Mouse (Mus musculus): Measurements from ENCODE around the gene Sf3a2.

DNA sequence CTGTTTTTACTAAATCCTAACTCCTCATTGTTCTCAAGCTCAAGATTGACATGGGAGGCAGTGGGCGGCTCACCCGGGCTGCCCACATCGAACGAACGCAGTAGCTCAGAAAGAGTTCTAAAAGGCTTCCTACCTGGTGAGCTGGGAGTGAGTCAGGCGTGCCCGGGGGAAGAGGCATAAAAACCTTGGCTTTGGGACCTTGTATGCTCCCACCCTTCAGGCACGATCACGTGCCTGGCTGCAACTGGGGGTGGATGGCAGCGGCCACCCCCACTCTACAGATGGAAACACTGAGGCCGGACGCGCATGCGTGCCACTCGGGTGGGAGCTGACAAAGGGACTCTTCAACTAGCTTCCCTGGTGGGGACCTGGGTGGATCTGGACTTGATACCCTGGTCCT, 44.3 kb downstream of the Sf3a2 start:
- no peak for TF ChIP-seq CTCF (IDR thresholded peaks at IDR 0.05; ENCODE audit: borderline replicate concordance, extremely low read depth, insufficient read depth, insufficient read length)
- TF ChIP-seq POLR2A (IDR thresholded peaks at IDR 0.05; ENCODE audit: borderline replicate concordance, extremely low read depth, insufficient read depth, insufficient read length, poor library complexity, severe bottlenecking): no peak

All from brain, embryonic 14.5 days (tissue).